Mouse (Mus musculus) heart, embryonic 12.5 days (tissue): ENCODE measurements around the gene Map3k20. TPM values are rescaled to one million over a fixed set of nuclear protein-coding genes. Genes with fewer than 3 reads are reported as not detected.

Experiments used
- ATAC-seq: fragments of 200-750 bp; cut with Nextera tagmentation; 2 replicates; pipeline ENCODE4 v1.8.0; 2017; ENCODE audit warnings: moderate TSS enrichment, moderate library complexity; ENCODE audit not compliant: insufficient number of reproducible peaks, low FRiP score
- H3K27ac ChIP-seq: fragments of 300-500 bp; sonication (generic); 2 replicates; pipeline ENCODE4 v1.5.1; 2016; ENCODE audit warnings: mild to moderate bottlenecking, moderate library complexity; ENCODE audit not compliant: poor library complexity, severe bottlenecking
- H3K27me3 ChIP-seq: fragments of 300-500 bp; sonication (generic); replicated peaks from 2 replicates; pipeline ENCODE4 v1.6.1; 2016; ENCODE audit warnings: mild to moderate bottlenecking, moderate library complexity
- H3K36me3 ChIP-seq: fragments of 300-500 bp; sonication (generic); 2 replicates; pipeline ENCODE4 v1.6.1; 2016; ENCODE audit warnings: mild to moderate bottlenecking, moderate library complexity
- H3K4me1 ChIP-seq: fragments of 300-500 bp; sonication (generic); replicated peaks from 2 replicates; pipeline ENCODE4 v1.6.1; 2016; ENCODE audit warnings: mild to moderate bottlenecking
- H3K4me2 ChIP-seq: fragments of 300-500 bp; sonication (generic); 2 replicates; pipeline ENCODE4 v1.6.1; 2016; ENCODE audit warnings: mild to moderate bottlenecking, moderate library complexity
- H3K4me3 ChIP-seq: fragments of 300-500 bp; sonication (generic); 2 replicates; pipeline ENCODE4 v1.5.1; 2016; ENCODE audit warnings: mild to moderate bottlenecking
- H3K9ac ChIP-seq: fragments of 300-500 bp; sonication (generic); 2 replicates; pipeline ENCODE4 v1.6.1; 2016; ENCODE audit warnings: mild to moderate bottlenecking, moderate library complexity
- H3K9me3 ChIP-seq: fragments of 300-500 bp; sonication (generic); replicated peaks from 2 replicates; pipeline ENCODE4 v1.6.1; 2016; ENCODE audit warnings: mild to moderate bottlenecking, moderate library complexity
- WGBS: fragments of 180-500 bp; shearing (Covaris S2); methylation state at CpG from one replicate; pipeline ENCODE4 v1.1.7; 2016; 5-methylcytosine and 5-hydroxymethylcytosine counted together
- polyA plus RNA-seq: library from polyadenylated mRNA; unstranded; fragments of >200 nt; fragmentation: Nextera tagmentation; extraction: Ambion mirVana; gene quantifications from 2 replicates; pipeline ENCODE4 v1.2.1, GENCODE M21; 2016

The Map3k20 gene
- polyA plus RNA-seq, 1 experiment from 2014 or later = 77.2 TPM

- H3K9ac ChIP-seq = no peak overlapping the region
- H3K36me3 ChIP-seq = no peaks in the 10 kb centered on the region
- no peak overlapping the region for H3K27ac ChIP-seq
- H3K4me3 ChIP-seq = no peak overlapping the region
- no peak overlapping the region for H3K4me2 ChIP-seq
- no peaks in the 10 kb centered on the region for H3K27me3 ChIP-seq
- no peaks in the 10 kb centered on the region for H3K4me1 ChIP-seq
- WGBS = 83% methylated on average over 11 of the region's 11 CpGs
- ATAC-seq = no peak
- H3K9me3 ChIP-seq = no peaks in the 10 kb centered on the region
These were observed 141.9 kb downstream of the Map3k20 start for GRCm38 (mm10) chr2:72427288-72427687.

- Histone ChIP-seq H3K27ac (no peak overlapping the region), H3K9me3 (no peaks in the 10 kb centered on the region), H3K9ac (no peak overlapping the region), H3K4me1 (no peaks in the 10 kb centered on the region), H3K36me3 (peaks cover 20% of the 10 kb centered on the region), H3K27me3 (no peaks in the 10 kb centered on the region), H3K4me2 (no peak overlapping the region), H3K4me3 (no peak overlapping the region)
- no peak for ATAC-seq
- 70% methylated on average over 8 of the region's 8 CpGs for WGBS
These were observed 153.6 kb downstream of the Map3k20 start for GRCm38 (mm10) chr2:72438941-72439533.

- no peak overlapping the region for H3K4me2 ChIP-seq
- no peak for ATAC-seq
- H3K9me3 ChIP-seq = no peaks in the 10 kb centered on the region
- H3K36me3 ChIP-seq = peaks cover 20% of the 10 kb centered on the region
- no peak overlapping the region for H3K9ac ChIP-seq
- H3K4me3 ChIP-seq = no peak overlapping the region
- H3K4me1 ChIP-seq = no peaks in the 10 kb centered on the region
- no peak overlapping the region for H3K27ac ChIP-seq
- H3K27me3 ChIP-seq = no peaks in the 10 kb centered on the region
- 90% methylated on average over 9 of the region's 9 CpGs for WGBS
These were observed 155.6 kb downstream of the Map3k20 start for GRCm38 (mm10) chr2:72441010-72441409.

- WGBS = 88% methylated on average over 6 of the region's 6 CpGs
- Histone ChIP-seq H3K4me1 (no peaks in the 10 kb centered on the region), H3K27me3 (no peaks in the 10 kb centered on the region), H3K4me2 (no peak overlapping the region), H3K4me3 (no peak overlapping the region), H3K27ac (no peak overlapping the region), H3K36me3 (peaks cover 20% of the 10 kb centered on the region), H3K9ac (no peak overlapping the region), H3K9me3 (no peaks in the 10 kb centered on the region)
- ATAC-seq = no peak
These were observed 157.4 kb downstream of the Map3k20 start for GRCm38 (mm10) chr2:72442825-72443224.

- Histone ChIP-seq H3K4me2 (no peak overlapping the region), H3K4me1 (no peaks in the 10 kb centered on the region), H3K9me3 (no peaks in the 10 kb centered on the region), H3K27me3 (no peaks in the 10 kb centered on the region), H3K27ac (no peak overlapping the region), H3K9ac (no peak overlapping the region), H3K4me3 (no peak overlapping the region), H3K36me3 (peaks cover 11% of the 10 kb centered on the region)
- 74% methylated on average over 3 of the region's 3 CpGs for WGBS
- ATAC-seq = no peak
These were observed 158.5 kb downstream of the Map3k20 start for GRCm38 (mm10) chr2:72443960-72444359.

- ATAC-seq = no peak
- Histone ChIP-seq H3K36me3 (peaks cover 10% of the 10 kb centered on the region), H3K9ac (no peak overlapping the region), H3K4me3 (no peak overlapping the region), H3K4me1 (no peaks in the 10 kb centered on the region), H3K27me3 (no peaks in the 10 kb centered on the region), H3K27ac (no peak overlapping the region), H3K9me3 (no peaks in the 10 kb centered on the region), H3K4me2 (no peak overlapping the region)
- 84% methylated on average over 3 of the region's 3 CpGs for WGBS
These were observed 160.7 kb downstream of the Map3k20 start for GRCm38 (mm10) chr2:72446106-72446505.

- Histone ChIP-seq H3K4me2 (no peak overlapping the region), H3K27ac (no peak overlapping the region), H3K36me3 (peaks cover 5% of the 10 kb centered on the region), H3K27me3 (no peaks in the 10 kb centered on the region), H3K4me1 (no peaks in the 10 kb centered on the region), H3K9ac (no peak overlapping the region), H3K9me3 (no peaks in the 10 kb centered on the region), H3K4me3 (no peak overlapping the region)
- WGBS = 45% methylated on average over 5 of the region's 5 CpGs
- ATAC-seq = no peak
These were observed 161.2 kb downstream of the Map3k20 start for GRCm38 (mm10) chr2:72446615-72447014.

- Histone ChIP-seq H3K36me3 (no peaks in the 10 kb centered on the region), H3K9ac (no peak overlapping the region), H3K9me3 (no peaks in the 10 kb centered on the region), H3K4me3 (no peak overlapping the region), H3K4me2 (no peak overlapping the region), H3K27ac (no peak overlapping the region), H3K4me1 (peaks cover 5% of the 10 kb centered on the region; the same call in 1 of the 2 replicates), H3K27me3 (no peaks in the 10 kb centered on the region)
- 40% methylated on average over 3 of the region's 3 CpGs for WGBS
- no peak for ATAC-seq
These were observed 168.1 kb downstream of the Map3k20 start for GRCm38 (mm10) chr2:72453563-72453962.

- Histone ChIP-seq H3K9ac (no peak overlapping the region), H3K9me3 (no peaks in the 10 kb centered on the region), H3K4me1 (peaks cover 5% of the 10 kb centered on the region; the same call in 1 of the 2 replicates), H3K36me3 (no peaks in the 10 kb centered on the region), H3K27me3 (no peaks in the 10 kb centered on the region), H3K27ac (no peak overlapping the region), H3K4me3 (no peak overlapping the region), H3K4me2 (no peak overlapping the region)
- WGBS = 66% methylated on average over 1 of the region's 1 CpGs
- ATAC-seq = no peak
These were observed 170.8 kb downstream of the Map3k20 start for GRCm38 (mm10) chr2:72456189-72456588.

GRCm38 (mm10) chr2:72464376-72465014, 179.1 kb downstream of the Map3k20 start:
- Histone ChIP-seq H3K4me2 (no peak overlapping the region), H3K27ac (no peak overlapping the region), H3K9me3 (0 out of 2 replicates have a peak, but pooled peaks cover 2% of the 10 kb centered on the region), H3K4me3 (no peak overlapping the region), H3K4me1 (no peaks in the 10 kb centered on the region), H3K36me3 (no peaks in the 10 kb centered on the region), H3K9ac (no peak overlapping the region), H3K27me3 (no peaks in the 10 kb centered on the region)
- WGBS = 56% methylated on average over 7 of the region's 7 CpGs
- ATAC-seq = no peak

GRCm38 (mm10) chr2:72467604-72468003, 182.2 kb downstream of the Map3k20 start:
- Histone ChIP-seq H3K27ac (no peak overlapping the region), H3K4me2 (no peak overlapping the region), H3K4me1 (no peaks in the 10 kb centered on the region), H3K9me3 (0 out of 2 replicates have a peak, but pooled peaks cover 2% of the 10 kb centered on the region), H3K27me3 (no peaks in the 10 kb centered on the region), H3K4me3 (no peak overlapping the region), H3K36me3 (no peaks in the 10 kb centered on the region), H3K9ac (no peak overlapping the region)
- WGBS = 82% methylated on average over 1 of the region's 1 CpGs
- ATAC-seq = no peak
